Mouse (Mus musculus) hindlimb bud, embryonic 11.5 days (tissue): Measurements from ENCODE around the gene Epb41l4b.

Experiments
- DNase-seq: peaks from one replicate; pipeline ENCODE4 v3.0.0-alpha.2; 2012; ENCODE audit warnings: low read depth, low spot score; ENCODE audit errors: extremely low spot score

The Epb41l4b gene

DNA sequence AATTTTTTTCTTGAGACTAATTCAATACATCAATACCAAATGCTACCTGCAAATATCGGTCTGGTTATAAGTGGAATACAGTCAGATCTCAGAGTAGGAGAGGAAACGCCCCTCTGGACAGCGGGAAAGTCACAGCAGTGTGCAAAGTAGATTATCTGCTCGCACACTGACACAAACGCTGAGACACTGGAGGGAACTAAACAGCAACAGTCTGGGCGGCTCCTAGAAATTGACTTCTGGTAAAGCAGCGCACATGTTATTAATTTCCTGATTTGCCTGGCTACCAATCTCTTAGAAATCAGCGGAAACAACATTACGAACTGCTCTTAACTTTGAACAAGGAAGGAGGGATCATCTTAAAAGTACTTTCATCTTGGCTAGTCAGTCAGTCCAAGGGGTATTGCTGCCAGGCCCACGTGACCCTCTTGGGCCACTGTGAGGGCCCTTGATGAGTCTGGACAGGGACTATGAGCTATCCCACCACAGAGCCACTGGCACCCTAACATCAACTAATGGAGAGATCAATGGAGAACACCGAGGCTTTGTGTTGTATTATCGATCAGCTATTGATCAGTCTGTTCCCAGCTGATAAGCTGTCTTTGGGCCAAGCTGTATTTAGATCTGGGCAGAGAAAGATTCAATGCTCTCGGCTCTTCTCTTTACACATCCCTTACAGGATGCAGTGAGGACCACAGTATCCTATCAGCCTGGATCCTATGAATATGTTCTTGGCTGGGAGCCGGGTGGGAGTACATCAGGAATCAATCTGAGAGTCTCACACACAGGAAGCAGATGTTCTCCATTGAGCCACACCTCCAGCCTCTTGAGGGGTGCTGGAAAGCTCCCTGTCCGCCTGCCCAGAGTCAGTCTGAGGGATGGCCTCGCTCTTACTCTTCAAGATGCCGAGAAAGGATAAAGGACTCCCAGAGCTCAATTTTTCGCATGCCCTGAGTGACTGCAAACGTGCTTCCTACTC, 28.3 kb downstream of the Epb41l4b start:
- no peak for DNase-seq

DNA sequence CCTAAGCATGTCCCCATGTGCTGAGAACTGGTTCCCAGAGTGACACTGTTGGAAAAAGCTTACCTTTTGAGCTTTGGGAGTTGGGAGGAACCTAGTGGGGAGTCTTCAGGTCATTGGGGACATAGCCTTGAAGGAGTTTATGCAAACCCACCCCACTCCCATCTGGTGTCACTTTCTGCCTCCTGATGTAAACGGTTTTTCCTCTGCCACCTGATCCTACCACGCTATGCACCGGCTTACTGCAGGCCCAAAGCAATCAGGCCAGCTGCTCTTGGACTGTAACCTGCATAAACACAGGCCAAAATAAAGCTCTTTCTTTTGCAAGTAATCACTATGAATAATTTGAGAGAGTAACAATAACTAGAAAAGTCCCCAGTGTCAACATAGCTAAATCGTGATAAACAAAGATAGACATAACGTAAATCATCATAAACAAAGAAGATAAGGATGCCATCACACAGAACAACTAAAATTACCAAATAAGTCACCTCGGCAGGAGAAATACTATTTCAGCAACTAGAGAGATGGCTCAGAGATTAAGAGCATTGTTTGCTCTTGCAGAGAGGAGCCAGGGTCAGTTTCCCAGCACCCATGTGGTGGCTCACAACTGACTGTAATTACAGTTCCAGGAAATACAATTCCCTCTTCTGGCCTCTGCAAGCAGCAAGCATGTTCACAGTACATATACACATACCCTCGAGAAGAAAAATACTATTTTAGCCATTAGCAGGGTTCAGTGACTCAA, 29.6 kb downstream of the Epb41l4b start:
- no peak for DNase-seq

DNA sequence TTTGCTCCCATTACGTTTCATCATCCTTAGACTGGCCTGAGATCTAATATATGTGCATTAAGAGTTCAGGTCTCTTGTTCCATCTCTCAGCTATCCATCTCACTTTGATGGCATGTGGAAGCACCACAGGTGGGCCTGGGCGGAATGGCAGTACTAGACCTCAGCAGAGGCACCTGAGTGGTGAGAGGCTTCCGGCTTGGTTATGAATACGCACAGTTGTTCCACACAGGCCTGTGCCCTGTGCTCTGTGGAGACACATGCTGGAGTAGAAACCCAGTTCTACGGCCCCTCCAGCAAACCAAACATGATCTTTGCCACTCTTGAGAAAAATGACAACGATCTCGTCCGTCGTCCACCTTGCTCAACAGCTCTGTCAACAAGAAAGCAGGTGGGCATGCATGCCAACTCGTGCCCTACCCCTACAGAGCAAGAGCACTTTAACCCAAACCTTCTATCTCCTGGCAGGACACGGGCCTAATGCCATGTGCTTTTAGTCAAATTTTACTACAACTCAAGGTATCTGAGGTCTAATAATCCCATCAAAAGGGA, 31.2 kb downstream of the Epb41l4b start:
- no peak for DNase-seq

DNA sequence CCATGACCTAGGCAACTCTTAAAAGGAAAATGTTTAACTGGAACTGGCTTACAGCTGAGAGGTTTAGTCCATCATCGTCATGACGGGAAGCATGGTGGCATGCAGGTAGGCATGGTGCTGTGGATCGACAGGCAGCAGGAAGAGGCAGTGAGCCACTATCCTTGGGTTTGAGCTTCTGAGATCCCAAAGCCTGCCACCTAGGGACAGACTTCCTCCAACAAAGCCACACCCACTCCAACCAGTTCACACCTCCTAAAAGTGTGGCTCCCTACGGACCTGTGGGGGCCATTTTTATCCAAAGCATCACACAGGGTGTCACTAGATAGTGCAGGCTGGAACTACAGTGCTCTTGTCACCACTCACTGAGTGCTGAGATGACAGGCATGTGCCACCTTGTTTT, 31.8 kb downstream of the Epb41l4b start:
- no peak for DNase-seq

DNA sequence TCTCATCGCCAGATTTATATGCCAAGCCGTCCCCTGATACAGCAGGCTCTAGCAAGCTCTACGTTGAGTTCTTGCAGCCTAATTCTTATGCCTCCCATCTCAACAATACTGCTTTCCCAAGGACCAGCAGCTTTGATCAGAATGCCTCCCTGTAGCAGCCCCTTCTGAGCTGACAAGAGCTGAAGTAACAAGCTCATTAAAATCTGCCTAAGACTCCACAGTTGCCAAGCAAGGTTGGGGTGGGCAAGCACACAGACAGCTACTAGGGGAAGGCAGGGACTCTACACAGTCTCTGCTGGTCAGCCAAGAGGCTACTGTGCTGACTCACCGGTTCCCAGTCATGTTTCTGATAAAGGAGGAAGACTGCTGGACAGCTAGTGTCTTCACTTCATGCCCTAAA, 33.7 kb downstream of the Epb41l4b start:
- no peak for DNase-seq

DNA sequence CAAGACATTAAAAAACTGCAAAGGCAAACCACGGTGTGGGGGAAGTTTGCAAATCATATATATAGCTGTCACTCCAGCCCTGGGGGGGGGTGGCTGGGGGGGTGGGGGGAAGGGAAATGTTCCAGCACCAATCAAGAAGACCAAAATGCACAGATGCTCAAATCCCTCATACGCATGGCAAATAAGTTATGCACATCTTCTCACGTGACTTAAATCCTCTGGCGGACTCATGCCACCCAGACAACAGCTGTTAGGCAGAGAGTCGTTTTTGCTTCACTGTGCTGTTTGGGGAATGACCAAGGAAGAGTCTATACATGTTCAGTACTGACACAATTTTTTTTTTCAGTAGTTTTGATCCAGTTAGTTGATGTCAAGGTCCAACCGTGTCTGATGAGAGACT, 37.9 kb downstream of the Epb41l4b start:
- DNase-seq: no peak

DNA sequence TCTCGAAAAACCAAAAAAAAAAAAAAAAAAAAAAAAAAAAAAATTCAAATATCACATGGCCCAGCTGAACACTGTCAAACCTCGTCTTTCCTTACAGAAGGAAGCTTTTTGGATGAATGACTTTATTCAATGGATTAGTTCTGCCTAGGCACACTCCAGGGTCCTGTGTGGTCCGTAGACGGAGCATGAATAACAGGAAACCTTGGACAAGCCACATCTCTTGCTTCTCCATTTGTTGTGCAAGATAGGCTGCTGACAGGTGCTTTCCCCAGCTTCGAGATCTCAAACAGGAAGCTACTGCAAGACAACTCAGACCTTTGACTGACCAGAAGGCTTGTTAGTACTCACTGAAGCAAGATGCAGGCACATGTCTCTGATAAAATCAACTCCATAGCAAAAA, 39.4 kb downstream of the Epb41l4b start:
- no peak for DNase-seq

DNA sequence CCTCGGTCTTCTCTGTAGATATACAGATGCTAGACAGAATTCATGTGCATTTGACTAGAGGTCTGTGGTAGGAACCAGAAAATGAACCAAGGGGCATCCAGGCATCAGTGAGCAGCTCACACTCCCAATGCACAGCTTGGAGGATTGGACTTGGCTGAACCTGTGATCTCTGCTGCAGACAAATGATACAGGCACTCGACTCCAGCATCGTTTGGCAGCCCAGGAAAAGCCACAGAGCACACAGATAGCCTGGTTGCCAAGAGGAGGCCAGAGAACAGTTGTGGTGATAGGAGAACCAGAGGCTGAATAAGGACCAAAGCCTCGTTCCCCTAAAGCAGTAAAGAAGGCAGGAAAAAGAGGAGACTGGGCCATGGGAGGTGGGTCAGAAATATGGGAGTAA, 42.1 kb downstream of the Epb41l4b start:
- DNase-seq: no peak

DNA sequence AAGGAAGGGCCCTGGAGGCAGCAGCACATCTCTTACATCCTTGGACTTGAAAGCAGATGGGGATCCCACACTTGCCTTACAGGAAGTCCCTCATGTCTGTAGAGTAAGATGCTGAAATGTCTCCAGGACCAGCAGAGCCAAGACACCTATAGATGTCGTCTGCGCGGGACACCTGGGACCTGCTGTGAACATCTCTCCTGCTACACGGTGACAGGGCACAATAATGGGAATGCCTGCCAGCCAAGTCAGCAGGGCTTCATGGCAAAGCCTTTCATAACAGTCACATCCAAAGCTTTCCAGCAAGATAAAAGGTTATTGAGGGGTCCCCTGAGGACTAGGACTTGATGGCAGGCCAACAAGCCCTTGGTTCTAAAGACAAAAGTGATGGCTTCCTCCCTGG, 45.8 kb downstream of the Epb41l4b start:
- no peak for DNase-seq

DNA sequence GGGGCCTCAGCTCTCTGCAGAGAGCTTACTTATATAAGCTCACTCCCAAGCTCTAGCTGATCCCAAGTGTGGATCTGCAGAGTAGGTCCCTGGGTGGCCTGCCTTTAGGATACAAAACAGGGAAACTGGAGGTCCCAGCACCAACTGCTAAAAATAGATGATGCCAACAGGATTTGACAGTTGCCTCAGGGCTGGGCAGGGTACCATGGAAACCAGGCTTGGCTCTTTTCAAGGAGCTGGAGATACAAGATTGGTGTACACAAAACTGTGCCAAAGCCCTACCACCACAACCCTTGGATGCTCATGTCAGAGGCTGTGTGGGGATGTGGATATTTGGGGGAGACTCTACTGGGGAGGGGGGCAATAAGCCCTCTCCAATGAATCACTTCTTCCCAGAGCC, 47.7 kb downstream of the Epb41l4b start:
- no peak for DNase-seq

DNA sequence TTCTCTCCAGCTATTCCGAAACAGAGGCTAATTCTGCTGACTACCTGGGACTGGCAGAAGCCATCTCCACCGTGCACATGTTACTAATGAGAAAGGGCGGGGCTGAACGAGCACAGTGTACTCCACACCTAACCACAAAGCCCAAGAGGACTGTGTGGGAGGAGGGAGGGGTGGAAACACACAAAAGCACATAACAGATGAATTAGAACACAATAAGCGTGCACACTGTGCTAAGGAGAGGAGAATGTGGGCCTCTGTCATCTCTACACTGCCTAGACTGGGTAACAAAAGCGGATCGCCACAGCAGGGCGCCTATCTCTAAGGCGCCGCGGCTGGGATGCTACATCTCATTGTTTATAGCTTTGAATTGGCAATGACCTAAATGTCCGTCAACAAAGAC, 51.9 kb downstream of the Epb41l4b start:
- DNase-seq: no peak

DNA sequence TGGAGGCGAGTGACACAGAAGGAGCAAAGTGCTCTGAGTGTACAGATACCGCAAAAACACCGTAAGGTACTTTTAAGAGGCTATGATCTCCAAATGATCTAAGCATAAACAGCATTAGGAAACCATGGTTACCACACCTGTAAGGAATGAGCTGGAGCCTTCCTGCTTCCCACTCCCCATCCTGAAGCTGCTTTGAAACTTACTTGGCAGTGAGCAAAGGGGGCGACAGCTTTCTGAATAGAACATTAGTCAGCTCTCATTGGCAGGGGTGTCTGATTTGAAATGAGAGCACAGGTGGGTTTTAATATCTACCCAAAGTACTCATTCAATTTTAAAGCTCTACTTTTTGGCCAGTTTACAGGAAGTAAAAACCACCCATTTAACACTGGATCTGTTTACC, 54.9 kb downstream of the Epb41l4b start:
- no peak for DNase-seq

DNA sequence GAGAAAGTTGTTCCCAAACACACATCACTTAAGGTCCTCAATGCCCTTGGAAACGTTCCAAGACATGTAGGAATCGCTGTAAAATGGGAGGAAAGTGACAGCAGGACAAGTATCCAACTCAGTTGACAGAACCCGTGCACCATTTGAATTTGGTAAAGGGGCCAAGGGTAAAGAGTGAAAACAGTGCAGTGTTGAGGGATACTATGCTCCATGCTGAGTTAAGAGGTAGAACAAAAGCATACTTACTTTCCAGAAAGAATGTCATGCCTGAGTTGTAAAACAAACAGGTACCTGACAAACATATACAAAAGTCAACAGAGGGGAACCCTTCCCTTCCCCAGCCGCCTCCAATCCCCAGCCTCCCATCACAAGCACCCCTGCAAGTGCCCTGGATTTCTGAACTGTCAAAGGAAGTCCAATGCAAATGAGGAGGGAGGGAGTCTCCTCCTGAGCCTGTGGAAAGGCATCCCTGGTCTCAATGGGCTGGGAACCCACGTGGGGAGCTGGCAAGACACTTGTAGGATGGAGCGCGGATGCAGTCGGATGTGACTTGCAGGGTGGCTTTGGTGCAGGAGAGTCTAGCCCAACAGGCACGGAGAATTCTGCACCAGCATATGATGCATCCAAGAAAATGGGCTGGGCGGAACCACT, 57.4 kb downstream of the Epb41l4b start:
- DNase-seq: no peak

DNA sequence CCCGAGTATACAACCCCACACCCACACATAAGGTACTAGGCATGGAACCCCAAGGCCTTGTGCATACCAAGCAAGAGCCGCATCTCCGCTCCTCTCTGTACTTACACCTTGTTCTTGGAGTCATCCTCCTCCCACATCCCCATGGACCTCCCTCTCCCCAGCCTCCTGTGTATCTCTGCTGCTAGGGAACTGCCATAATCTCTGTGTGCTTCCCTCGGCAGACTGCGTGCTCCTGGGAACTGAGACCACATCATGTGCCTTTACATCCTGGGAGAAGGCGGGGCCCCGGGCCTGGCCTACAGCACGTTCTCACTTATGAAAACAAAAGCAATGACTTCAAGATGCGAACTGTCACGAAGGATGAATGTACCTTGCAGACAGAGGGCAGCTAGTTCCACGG, 59.6 kb downstream of the Epb41l4b start:
- DNase-seq: no peak

DNA sequence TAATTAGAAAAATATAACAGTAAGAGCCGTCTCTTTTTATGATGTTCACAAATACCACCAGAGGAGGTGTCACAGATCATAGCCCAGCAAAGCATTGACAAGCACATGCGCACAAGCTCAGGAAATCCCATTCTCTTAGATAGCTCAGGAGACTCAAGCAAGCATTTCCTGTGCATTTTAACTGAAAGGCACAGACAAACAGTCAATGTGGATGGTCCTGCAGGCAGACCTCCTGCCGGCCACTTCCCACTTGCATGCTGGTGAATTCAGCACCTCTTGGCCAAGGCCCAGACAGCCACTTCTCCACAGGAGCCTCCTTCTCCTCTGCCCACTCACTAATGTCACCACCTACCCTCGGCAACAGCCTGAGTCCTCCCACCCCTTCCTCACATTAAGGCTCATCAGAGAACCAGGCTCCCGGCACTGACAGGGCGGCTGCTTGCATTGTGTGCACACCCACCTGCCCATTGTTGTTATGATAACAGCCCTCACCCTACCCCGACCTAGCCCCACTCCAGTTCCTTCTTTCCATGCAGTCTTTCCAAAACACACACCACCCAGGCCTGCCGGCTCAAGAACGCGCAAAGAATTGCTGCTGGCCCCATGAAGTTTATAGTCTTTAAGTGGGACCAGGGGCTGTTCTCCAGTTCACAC, 60.3 kb downstream of the Epb41l4b start:
- no peak for DNase-seq

DNA sequence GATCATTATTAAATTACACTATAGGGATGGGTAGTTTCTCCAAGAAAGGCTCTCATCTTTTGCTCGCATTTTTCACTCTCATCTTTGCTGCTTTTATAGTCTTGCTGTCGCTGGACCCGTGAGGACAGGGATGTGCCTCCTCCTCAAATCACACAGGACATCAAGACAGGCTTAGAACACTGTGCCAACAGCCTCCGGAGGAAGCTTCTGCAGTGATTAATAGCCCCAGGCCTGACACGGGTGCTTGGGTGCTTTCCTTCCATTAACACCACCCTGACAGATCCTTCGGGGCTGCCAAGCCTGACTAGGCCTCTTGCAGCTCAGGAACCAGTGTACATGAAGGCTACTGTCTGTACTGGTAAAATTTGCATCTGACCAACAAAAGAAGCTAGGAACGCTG, 61.8 kb downstream of the Epb41l4b start:
- no peak for DNase-seq

DNA sequence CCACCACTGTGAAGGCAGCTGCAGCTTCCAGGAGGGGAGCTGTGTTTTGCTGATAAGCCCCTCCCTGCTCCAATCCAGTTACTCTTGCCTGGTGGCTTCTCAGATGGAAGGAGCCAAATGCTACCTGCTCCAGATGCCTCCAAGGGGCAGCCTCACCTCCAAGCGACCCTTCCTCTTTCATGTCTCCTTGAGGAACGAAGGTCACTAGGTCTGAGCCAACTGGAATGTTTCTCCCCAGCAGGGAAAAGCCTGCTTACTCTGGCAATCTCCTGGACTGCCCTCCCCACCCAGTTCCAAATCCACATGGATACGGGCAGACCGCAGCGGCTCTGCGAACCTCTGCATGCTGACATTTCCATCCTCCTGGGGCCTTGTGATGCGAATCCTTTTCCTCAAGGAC, 69.4 kb downstream of the Epb41l4b start:
- no peak for DNase-seq

DNA sequence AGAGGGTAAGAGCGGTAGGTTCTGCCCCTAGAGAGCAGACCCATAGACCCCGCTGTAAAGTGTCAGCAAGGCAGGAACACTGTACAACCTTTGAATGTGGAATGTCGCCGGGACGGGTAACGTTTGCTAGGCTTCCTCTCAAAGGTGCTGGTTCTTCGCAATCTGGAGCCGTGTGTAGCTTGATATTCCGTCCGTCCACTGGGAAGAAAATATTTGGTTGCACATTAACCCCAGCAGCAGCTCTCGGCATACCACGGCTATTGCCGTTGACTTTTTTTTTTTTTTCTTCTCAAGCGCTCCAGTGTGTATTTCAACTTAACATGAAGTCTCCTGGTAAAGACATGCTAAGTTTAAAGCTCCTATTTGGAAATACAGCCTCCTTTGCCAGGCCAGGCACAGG, 70.1 kb downstream of the Epb41l4b start:
- DNase-seq: no peak

DNA sequence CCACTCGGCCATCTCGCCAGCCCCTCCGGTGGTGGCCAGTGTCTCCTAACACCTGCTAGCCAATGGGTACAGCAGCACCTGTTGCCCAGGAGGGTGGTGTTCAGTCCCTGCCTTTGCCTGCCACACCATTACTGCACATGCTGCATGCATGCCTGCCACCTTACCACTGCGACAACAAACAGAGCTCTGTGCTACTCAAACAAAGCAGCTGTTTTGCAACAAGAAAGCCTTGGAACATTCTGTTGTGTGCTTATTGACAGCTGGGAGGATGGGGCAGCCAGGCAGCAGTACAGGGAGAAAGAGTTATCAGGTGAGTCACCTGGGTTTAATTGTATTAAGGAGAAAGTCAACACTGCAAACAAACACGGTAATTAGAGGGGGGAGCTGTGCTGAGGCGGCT, 72.6 kb downstream of the Epb41l4b start:
- no peak for DNase-seq

DNA sequence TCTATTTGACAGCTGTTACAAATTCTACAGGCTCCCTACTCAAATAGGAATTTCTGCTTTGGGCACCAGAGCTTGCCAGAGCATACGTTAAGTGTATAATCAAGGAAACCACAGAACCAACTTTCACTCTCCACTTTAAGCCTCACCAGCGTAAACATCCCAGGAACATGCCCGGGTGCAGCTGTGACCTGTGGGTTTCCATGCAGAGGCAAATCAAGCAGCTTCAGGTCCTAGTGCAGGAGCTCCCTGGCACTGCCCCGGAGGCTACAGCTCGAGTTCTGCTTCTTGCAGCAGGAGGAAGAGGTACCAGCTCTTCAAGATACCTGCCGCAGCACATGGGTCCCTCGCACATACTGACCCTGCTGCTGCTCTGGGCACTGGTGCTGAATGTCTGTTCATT, 74.8 kb downstream of the Epb41l4b start:
- DNase-seq: no peak

DNA sequence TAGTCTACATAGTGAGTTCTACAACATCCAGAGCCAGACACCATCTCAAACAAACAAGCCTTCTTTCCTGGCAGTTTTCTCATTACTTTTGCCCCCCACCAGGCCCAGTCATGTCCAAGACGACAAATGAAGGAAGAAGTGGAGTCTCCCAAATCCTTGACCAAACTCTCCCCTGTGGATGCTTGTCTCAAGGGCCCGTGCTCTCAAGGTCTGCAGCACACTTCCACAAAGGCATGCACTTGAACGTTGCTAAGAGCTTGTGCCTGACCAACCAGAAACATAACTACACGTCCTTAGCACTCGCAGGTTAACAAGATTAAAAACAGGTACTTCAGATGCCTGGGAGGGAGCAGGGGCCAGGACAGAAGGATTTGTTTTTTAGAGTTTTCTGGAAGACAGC, 75.4 kb downstream of the Epb41l4b start:
- no peak for DNase-seq
